Mouse (Mus musculus) lung, embryonic 15.5 days (tissue): ENCODE measurements at regions not wholly inside any gene's neighbourhood (a gene's known extent, or its start where the extent isn't known, plus 50 kb on each side); places are given as distances from the start of the nearest gene placed in this dataset.

Experiments
- ATAC-seq: fragments of 200-750 bp; cut with Nextera tagmentation; 2 replicates; pipeline ENCODE4 v1.8.0; 2017; ENCODE audit warnings: moderate number of reproducible peaks, borderline replicate concordance; ENCODE audit not compliant: low FRiP score, low TSS enrichment; ENCODE audit errors: extremely low read depth
- H3K27ac ChIP-seq: fragments of 300-500 bp; sonication (generic); 2 replicates; pipeline ENCODE4 v1.5.1; 2015; ENCODE audit warnings: moderate library complexity, mild to moderate bottlenecking, inconsistent platforms
- H3K27me3 ChIP-seq: fragments of 300-500 bp; sonication (generic); 2 replicates; pipeline ENCODE4 v1.6.1; 2015; ENCODE audit warnings: inconsistent platforms
- H3K36me3 ChIP-seq: fragments of 300-500 bp; sonication (generic); 2 replicates; pipeline ENCODE4 v1.6.1; 2015; ENCODE audit warnings: inconsistent platforms
- H3K4me1 ChIP-seq: fragments of 300-500 bp; sonication (generic); 2 replicates; pipeline ENCODE4 v1.6.1; 2015; ENCODE audit warnings: inconsistent platforms
- H3K4me2 ChIP-seq: fragments of 300-500 bp; sonication (generic); 2 replicates; pipeline ENCODE4 v1.6.1; 2015; ENCODE audit warnings: inconsistent platforms, mild to moderate bottlenecking, moderate library complexity
- H3K4me3 ChIP-seq: fragments of 300-500 bp; sonication (generic); 2 replicates; pipeline ENCODE4 v1.5.1; 2015; ENCODE audit warnings: mild to moderate bottlenecking, inconsistent platforms
- H3K9ac ChIP-seq: fragments of 300-500 bp; sonication (generic); 2 replicates; pipeline ENCODE4 v1.6.1; 2015; ENCODE audit warnings: inconsistent platforms
- H3K9me3 ChIP-seq: fragments of 300-500 bp; sonication (generic); 2 replicates; pipeline ENCODE4 v1.6.1; 2016; ENCODE audit warnings: inconsistent platforms
- WGBS: fragments of 180-500 bp; shearing (Covaris S2); methylation state at CpG from one replicate; pipeline ENCODE4 v1.1.7; 2015; 5-methylcytosine and 5-hydroxymethylcytosine counted together

GRCm38 (mm10) chr8:10901954-10902353 lies 106.3 kb downstream of the Irs2 start:
- Histone ChIP-seq H3K9me3 (no peaks in the 10 kb centered on the region), H3K9ac (no peak overlapping the region), H3K36me3 (no peaks in the 10 kb centered on the region), H3K27me3 (peaks cover 28% of the 10 kb centered on the region), H3K27ac (no peak overlapping the region), H3K4me3 (no peak overlapping the region), H3K4me1 (peaks cover 15% of the 10 kb centered on the region), H3K4me2 (no peak overlapping the region)
- 89% methylated on average over 4 of the region's 4 CpGs for WGBS
- ATAC-seq = no peak

GRCm38 (mm10) chr8:10901014-10901413 lies 107.2 kb downstream of the Irs2 start:
- no peak overlapping the region for H3K9ac ChIP-seq
- H3K4me2 ChIP-seq = no peak overlapping the region
- H3K27me3 ChIP-seq = peaks cover 31% of the 10 kb centered on the region
- H3K4me3 ChIP-seq = no peak overlapping the region
- WGBS = 84% methylated on average over 3 of the region's 3 CpGs
- H3K36me3 ChIP-seq = no peaks in the 10 kb centered on the region
- no peak for ATAC-seq
- H3K27ac ChIP-seq = no peak overlapping the region
- H3K4me1 ChIP-seq = peaks cover 15% of the 10 kb centered on the region
- no peaks in the 10 kb centered on the region for H3K9me3 ChIP-seq

- H3K9me3 ChIP-seq = no peaks in the 10 kb centered on the region
- no peaks in the 10 kb centered on the region for H3K36me3 ChIP-seq
- H3K27me3 ChIP-seq = peaks cover 31% of the 10 kb centered on the region
- peak overlapping the region; percentile 21; the same call in 1 of the 2 replicates for H3K27ac ChIP-seq
- H3K4me2 ChIP-seq = peak overlapping the region; percentile 42
- H3K9ac ChIP-seq = no peak overlapping the region
- WGBS = 6% methylated on average over 17 of the region's 17 CpGs
- H3K4me1 ChIP-seq = peaks cover 15% of the 10 kb centered on the region
- no peak for ATAC-seq
- H3K4me3 ChIP-seq = no peak overlapping the region
These were observed 108.6 kb downstream of the Irs2 start for GRCm38 (mm10) chr8:10899581-10900155.

GRCm38 (mm10) chr8:10898562-10899527 lies 109.4 kb downstream of the Irs2 start:
- H3K9ac ChIP-seq = no peak overlapping the region
- no peak overlapping the region for H3K4me3 ChIP-seq
- H3K27ac ChIP-seq = peak overlapping the region; percentile 43
- peaks cover 12% of the 10 kb centered on the region for H3K4me1 ChIP-seq
- H3K27me3 ChIP-seq = peaks cover 22% of the 10 kb centered on the region
- H3K4me2 ChIP-seq = peak overlapping the region; percentile 42; the same call in 1 of the 2 replicates
- no peaks in the 10 kb centered on the region for H3K9me3 ChIP-seq
- ATAC-seq = peak; percentile 62; the same call in 1 of the 2 replicates
- 25% methylated on average over 16 of the region's 16 CpGs for WGBS
- no peaks in the 10 kb centered on the region for H3K36me3 ChIP-seq

GRCm38 (mm10) chr8:10897573-10897972 lies 110.7 kb downstream of the Irs2 start:
- H3K4me2 ChIP-seq = no peak overlapping the region
- H3K27ac ChIP-seq = no peak overlapping the region
- peaks cover 18% of the 10 kb centered on the region; the same call in 1 of the 2 replicates for H3K27me3 ChIP-seq
- H3K9me3 ChIP-seq = no peaks in the 10 kb centered on the region
- H3K4me1 ChIP-seq = peaks cover 12% of the 10 kb centered on the region
- ATAC-seq = no peak
- H3K4me3 ChIP-seq = no peak overlapping the region
- H3K36me3 ChIP-seq = no peaks in the 10 kb centered on the region
- H3K9ac ChIP-seq = no peak overlapping the region
- WGBS = 57% methylated on average over 7 of the region's 7 CpGs

- Histone ChIP-seq H3K9me3 (no peaks in the 10 kb centered on the region), H3K4me1 (peaks cover 11% of the 10 kb centered on the region), H3K36me3 (no peaks in the 10 kb centered on the region), H3K27me3 (peaks cover 3% of the 10 kb centered on the region; the same call in 1 of the 2 replicates), H3K4me3 (no peak overlapping the region), H3K9ac (no peak overlapping the region), H3K27ac (no peak overlapping the region), H3K4me2 (no peak overlapping the region)
- WGBS = 79% methylated on average over 2 of the region's 2 CpGs
- no peak for ATAC-seq
These were observed 113.1 kb downstream of the Irs2 start for GRCm38 (mm10) chr8:10895178-10895577.

- H3K4me2 ChIP-seq = no peak overlapping the region
- H3K4me3 ChIP-seq = no peak overlapping the region
- no peak overlapping the region for H3K9ac ChIP-seq
- 58% methylated on average over 5 of the region's 5 CpGs for WGBS
- H3K27me3 ChIP-seq = peaks cover 3% of the 10 kb centered on the region; the same call in 1 of the 2 replicates
- no peak overlapping the region for H3K27ac ChIP-seq
- no peaks in the 10 kb centered on the region for H3K9me3 ChIP-seq
- ATAC-seq = no peak
- H3K36me3 ChIP-seq = no peaks in the 10 kb centered on the region
- peaks cover 2% of the 10 kb centered on the region for H3K4me1 ChIP-seq
These were observed 114.0 kb downstream of the Irs2 start for GRCm38 (mm10) chr8:10894306-10894705.

GRCm38 (mm10) chr8:10893709-10894108 lies 114.5 kb downstream of the Irs2 start:
- no peak overlapping the region for H3K9ac ChIP-seq
- no peak overlapping the region for H3K4me3 ChIP-seq
- H3K4me2 ChIP-seq = no peak overlapping the region
- H3K36me3 ChIP-seq = no peaks in the 10 kb centered on the region
- no peak overlapping the region for H3K27ac ChIP-seq
- ATAC-seq = no peak
- H3K27me3 ChIP-seq = peaks cover 3% of the 10 kb centered on the region; the same call in 1 of the 2 replicates
- H3K9me3 ChIP-seq = no peaks in the 10 kb centered on the region
- no peaks in the 10 kb centered on the region for H3K4me1 ChIP-seq
- WGBS = 64% methylated on average over 5 of the region's 5 CpGs

GRCm38 (mm10) chr8:10891906-10892305 lies 116.4 kb downstream of the Irs2 start:
- Histone ChIP-seq H3K4me2 (no peak overlapping the region), H3K9ac (no peak overlapping the region), H3K4me1 (no peaks in the 10 kb centered on the region), H3K9me3 (no peaks in the 10 kb centered on the region), H3K4me3 (no peak overlapping the region), H3K27me3 (peaks cover 3% of the 10 kb centered on the region; the same call in 1 of the 2 replicates), H3K36me3 (no peaks in the 10 kb centered on the region), H3K27ac (no peak overlapping the region)
- WGBS = 92% methylated on average over 2 of the region's 2 CpGs
- ATAC-seq = no peak

- Histone ChIP-seq H3K4me3 (no peak overlapping the region), H3K27ac (no peak overlapping the region), H3K36me3 (no peaks in the 10 kb centered on the region), H3K9me3 (no peaks in the 10 kb centered on the region), H3K27me3 (no peaks in the 10 kb centered on the region; the same call in 1 of the 2 replicates), H3K9ac (no peak overlapping the region), H3K4me2 (no peak overlapping the region), H3K4me1 (no peaks in the 10 kb centered on the region)
- ATAC-seq = no peak
- 78% methylated on average over 5 of the region's 5 CpGs for WGBS
These were observed 116.8 kb downstream of the Irs2 start for GRCm38 (mm10) chr8:10891440-10891839.

GRCm38 (mm10) chr8:10885452-10885851 lies 122.8 kb downstream of the Irs2 start:
- no peak for ATAC-seq
- no peaks in the 10 kb centered on the region; the same call in 1 of the 2 replicates for H3K9me3 ChIP-seq
- H3K36me3 ChIP-seq = no peaks in the 10 kb centered on the region
- no peak overlapping the region for H3K4me3 ChIP-seq
- no peaks in the 10 kb centered on the region for H3K4me1 ChIP-seq
- WGBS = 88% methylated on average over 3 of the region's 3 CpGs
- no peaks in the 10 kb centered on the region for H3K27me3 ChIP-seq
- H3K4me2 ChIP-seq = no peak overlapping the region
- no peak overlapping the region for H3K27ac ChIP-seq
- H3K9ac ChIP-seq = no peak overlapping the region

GRCm38 (mm10) chr8:10883418-10883817 lies 124.8 kb downstream of the Irs2 start:
- H3K9me3 ChIP-seq = no peaks in the 10 kb centered on the region; the same call in 1 of the 2 replicates
- H3K36me3 ChIP-seq = no peaks in the 10 kb centered on the region
- H3K27ac ChIP-seq = no peak overlapping the region
- WGBS = 63% methylated on average over 7 of the region's 7 CpGs
- H3K4me3 ChIP-seq = no peak overlapping the region
- no peak overlapping the region for H3K4me2 ChIP-seq
- peaks cover 10% of the 10 kb centered on the region; the same call in 1 of the 2 replicates for H3K27me3 ChIP-seq
- no peaks in the 10 kb centered on the region for H3K4me1 ChIP-seq
- ATAC-seq = no peak
- H3K9ac ChIP-seq = no peak overlapping the region
